Mouse (Mus musculus) c-Kit-positive CD71-positive TER-119-positive erythroid progenitor cells, embryonic 14.5 days (primary cell): ENCODE measurements around the gene Gm20547.
A peak's percentile ranks its signal among the peaks of the same experiment; 100 is the strongest.
"Not testable (repeated sequence)": the region's sequence is repeated elsewhere in the genome, so short reads cannot be mapped to it uniquely, and the experiment has no call there.

Experiments used
- DNase-seq: peaks from one replicate; pipeline ENCODE4 v3.0.0-alpha.2; 2013; ENCODE audit warnings: low spot score

Gm20547 gene

DNA sequence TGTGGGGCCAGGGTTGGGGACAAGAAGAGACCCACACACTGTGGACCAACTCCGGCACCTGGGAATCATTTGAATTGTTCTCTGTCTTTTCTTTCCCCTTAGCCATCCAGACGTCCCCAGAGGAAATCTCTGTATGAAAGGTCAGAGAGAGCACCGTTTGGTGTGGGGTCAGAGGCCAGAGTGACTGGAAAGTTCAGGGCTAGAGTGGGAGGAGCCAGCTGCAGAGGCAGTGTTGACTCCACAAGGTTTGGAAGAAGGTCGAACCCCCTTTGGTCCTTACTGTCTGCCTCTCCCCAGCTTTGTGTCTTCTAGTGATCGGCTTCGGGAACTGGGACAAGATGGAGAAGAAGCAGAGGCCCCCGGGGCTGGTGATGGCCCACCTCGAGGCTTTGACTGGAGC, 28.3 kb downstream of the Gm20547 start:
- no peak for DNase-seq

DNA sequence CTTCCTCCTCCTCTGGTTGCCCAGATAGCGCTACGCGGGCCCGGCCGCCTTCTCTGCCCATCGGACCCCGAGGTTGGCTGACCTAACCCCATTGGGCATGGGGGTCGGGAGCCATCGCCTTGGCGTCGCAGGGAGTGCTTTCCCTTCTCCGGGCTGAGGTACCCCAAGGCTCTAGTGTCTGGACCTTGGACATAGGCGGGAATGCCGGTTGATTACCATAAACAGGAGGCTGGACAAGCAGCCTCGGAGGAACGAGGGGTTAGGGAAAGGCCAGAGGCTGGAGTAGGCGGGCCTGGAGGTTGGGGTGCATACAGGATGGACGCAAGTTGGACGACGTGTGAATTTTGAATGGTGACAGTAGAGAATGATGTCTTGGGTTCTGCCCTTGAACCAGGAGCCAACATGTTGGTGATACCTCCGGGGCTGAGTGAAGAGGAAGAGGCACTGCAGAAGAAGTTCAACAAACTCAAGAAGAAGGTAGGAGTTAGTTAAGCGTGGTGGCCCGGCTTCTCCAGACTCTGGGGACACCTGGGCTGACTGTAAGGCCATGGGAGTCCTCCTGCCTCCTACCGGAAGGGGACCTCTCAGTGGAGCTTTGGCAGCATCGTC, 31.2 kb downstream of the Gm20547 start:
- DNase-seq: no peak

DNA sequence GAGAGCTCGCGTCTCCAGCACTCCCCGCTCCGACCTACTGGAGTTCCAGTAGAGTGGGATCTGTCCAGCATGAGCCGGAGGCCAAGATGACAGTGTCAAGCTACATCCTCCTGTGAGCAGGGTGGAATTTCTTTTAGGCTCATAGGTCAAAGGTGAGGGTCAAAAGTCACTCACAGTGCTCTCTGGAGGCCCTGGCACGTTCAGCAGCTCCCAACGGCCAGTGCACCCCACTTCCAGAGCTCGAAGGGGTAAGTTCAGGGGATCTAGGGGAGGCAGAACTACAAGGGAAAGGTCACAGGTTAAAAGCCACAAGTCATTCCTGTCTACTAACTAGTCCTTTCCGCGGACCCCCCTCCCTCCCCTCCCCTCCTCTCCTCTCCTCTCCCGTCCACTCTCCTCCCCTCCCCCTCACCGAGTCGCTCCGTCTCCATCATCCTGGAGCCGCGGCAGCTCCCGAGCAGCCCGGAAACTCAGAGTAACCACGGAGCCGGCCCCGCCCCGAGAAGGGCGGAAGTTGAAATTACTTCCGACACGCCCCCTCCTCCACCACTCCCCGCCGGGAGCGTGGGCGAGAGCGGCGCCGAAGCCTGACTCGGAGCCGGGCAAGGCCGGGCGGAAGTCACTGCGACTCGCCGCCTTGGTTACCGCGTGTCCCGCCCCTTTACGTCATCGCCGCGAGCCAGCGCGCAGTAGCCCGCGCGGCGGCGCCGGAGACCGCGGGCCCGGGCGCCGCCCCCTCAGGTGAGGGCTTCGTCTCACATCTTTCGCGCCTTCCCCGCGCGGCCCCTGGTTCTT, 31.9 kb downstream of the Gm20547 start, which contains the start of the genes Skiv2l and Nelfe:
TSS of gene Skiv2l (minus strand) at position 489 of the 795 bp plus-strand sequence.
TSS of gene Nelfe (plus strand) at position 670 of the 795 bp plus-strand sequence.
- DNase-seq: peak; percentile 96

DNA sequence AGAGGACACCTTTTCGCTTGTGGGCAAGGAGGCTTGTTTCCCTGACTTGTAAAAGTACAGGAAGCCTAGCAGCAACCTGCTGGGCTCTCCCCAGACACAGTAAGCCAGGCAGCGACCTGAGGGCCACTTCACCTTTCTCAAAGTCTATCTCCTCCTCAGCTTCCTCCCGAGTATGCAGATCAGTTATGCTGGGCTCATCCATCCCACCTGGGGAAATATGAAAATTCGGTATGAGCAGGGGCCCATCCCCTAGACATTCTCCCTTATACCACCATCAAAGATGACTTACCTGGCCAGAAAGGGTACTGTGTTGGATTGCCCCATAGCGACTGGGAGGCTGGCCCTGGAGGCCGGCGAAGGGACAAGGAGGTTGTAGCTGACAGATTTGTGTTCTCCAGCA, 34.2 kb downstream of the Gm20547 start:
- DNase-seq: no peak

DNA sequence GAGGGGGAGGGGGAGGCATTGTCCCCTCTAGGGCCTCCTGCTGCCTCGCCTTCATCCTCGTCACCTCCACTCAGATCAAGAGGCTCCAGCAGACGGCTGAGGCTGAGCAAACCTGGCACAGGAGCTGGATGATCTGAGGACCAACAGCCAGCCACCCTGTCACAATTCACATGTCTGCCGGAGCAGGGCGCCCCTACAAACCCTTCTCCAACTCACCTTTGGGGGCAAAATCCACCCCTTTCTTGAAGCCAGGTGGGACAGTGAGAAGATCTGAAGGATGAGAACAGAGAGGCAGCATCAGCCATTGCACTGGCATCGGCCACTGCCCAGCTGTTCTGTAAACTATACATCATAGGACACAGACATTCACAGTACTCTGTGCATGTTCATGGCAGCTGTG, 34.6 kb downstream of the Gm20547 start:
- DNase-seq: no peak

DNA sequence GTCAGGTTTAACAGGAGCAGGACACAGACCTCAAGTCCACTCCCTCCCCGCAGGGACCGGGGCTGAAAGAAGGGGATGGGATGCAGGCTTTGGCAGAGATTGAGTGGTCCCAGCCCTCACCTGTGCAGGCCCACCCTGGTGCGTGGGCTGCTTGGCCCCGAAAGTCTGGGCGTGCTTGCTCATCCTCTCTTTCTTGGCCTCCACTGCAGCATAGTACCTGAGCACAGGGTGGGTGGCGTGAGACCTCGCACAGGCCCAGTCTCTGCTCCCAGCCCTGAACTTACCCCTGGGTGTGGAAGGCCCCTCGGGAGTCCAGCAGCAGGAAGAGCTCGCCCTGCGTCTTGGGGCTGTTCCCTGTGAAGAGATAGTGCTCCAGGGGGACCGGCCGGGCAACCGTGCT, 37.0 kb downstream of the Gm20547 start:
- no peak for DNase-seq

DNA sequence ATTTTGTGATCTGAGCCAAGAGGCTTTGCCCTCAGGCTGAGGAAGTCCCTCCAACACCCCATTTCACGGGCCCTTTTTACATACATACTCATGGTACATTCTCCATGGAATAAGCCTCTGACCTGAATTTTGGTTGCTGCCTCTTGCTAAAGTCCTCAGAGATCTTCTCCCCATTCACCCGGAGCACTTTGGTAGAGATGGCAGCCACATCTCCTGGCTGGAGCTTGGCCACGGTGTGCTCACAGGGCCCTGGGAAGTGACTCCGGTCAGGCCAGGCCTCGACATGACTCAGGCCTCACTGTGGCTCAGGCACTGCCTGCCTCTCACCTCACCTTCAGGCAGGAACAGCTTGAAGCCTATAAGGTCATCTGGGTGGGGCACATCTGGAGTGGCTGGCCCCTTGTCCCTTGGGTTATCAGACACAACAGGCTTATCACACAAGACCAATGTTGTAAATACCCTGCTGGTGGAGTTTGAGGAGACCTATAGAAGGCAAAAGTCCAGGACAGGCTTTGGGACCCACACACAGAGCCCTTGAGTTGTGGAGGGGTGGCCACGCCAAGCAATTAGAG, 41.0 kb downstream of the Gm20547 start:
- peak; percentile 32 for DNase-seq

DNA sequence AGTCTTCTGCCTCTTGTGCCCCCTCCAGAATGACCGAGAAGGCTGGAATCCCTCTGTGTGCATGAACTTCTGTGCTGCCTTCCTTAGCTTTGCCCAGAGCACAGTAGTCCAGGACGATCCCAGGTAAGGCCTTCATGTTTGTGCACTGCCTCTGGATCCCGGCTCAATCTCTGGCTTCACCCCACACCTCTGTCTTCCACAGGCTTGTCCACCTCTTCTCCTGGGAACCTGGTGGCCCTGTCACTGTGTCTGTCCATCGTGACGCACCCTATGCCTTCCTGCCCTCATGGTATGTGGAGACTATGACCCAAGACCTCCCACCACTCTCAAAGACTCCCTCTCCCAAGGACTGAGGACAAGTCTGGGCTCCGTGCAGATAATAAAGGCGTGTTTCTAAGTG, 43.1 kb downstream of the Gm20547 start:
- DNase-seq: no peak

DNA sequence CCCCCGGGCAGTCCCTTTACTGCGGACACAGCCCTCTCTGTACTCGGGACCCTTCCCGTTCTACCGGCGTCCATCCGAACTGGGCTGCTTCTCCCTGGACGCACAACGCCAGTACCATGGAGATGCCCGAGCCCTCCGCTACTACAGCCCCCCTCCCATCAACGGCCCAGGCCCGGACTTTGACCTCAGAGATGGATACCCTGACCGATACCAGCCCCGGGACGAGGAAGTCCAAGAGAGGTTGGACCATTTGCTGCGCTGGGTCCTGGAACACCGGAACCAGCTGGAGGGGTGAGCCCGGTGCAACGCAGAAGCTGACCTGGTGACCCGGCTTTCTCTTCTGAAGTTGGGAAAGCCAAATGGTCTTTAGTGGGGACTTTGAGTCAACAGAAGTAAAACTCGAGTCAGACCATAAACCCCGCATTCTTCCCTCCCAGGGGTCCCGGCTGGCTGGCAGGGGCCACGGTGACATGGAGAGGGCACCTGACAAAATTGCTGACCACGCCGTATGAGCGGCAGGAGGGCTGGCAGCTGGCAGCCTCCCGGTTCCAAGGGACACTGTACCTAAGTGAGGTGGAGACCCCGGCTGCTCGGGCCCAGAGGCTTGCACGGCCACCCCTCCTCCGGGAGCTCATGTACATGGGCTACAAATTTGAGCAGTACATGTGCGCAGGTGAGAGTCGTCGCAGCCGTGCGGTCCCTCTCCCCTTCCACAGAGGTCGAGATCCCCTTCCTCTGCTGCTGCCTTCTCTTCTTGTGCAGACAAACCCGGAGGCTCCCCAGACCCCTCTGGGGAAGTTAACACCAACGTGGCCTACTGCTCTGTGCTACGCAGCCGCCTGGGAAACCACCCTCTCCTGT, 44.1 kb downstream of the Gm20547 start:
- DNase-seq: no peak

DNA sequence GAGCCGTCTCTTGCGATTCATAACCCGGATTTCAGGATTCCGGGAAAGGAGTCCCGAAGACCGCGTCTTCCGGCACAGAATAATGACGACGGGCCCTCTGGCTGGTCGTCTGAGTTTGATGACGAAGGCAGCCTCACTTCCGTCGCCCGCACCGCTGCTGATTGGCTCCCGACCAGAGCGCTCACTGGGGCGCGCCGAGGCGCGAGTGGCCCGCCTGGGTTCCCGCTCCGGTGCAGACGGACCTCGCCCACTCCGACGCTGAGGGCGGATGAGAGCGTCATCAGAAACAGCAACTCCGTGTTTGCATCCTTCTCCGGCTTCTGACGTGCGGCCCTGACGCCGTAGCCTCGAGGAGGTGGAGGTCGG, 45.0 kb downstream of the Gm20547 start, which contains the start of the genes Stk19 and Dxo:
TSS of gene Stk19 (minus strand) at position 90 of the 366 bp plus-strand sequence.
TSS of gene Dxo (plus strand) at position 164 of the 366 bp plus-strand sequence.
- peak; percentile 95 for DNase-seq

DNA sequence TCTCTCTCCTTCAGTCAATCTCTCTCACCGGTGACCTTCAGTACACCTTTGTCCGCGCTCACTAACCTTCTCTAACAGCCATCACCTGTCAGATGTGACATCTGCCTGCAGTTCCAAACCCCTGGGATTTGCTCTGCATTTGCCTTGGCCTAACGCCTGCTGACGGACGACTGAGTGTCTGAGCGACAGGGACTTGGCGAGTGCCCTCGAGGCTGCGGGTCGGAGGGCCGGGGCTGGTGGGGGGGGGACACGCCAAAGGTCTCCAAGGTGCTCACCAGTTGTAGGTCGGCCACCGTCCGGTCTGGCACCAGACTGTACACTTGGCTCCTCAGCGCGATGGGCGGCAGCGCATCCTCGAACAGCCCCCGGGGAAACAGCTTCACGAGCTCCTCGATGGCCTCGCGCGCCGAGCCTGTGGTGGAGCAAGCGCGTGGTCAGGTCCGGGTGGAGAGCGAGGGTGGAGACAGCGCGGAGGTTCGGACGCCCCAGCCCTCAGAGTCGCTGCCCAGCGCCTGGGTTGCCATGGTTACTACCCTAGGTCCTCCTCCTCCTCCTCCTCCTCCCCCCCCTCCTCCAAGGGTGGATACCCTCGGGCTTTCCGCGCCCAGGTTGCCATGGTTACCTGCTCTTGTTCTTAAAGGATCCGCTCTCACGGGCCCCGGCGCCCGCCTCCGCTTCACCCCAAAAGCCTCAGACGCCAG, 45.5 kb downstream of the Gm20547 start:
- DNase-seq: no peak

DNA sequence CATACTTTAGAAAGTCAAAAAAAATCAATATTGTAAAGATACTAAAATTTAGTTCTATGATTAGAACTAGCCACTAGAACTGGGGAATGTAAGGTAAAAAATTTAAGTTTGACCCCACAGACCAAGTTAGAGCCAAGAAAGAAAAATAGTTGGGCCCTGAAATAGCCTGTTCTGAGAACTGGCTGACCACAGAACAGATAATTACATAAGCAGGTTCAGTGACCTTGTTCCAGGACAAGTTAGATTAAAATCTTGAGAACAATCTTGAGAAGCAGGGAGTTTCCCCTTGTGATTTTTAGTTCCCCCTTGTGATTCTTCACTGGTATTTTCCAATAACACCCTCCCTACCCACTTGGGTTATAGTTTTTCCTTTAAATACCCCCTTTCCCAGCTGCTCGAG, 51.1 kb downstream of the Gm20547 start:
- not testable (repeated sequence) for DNase-seq

DNA sequence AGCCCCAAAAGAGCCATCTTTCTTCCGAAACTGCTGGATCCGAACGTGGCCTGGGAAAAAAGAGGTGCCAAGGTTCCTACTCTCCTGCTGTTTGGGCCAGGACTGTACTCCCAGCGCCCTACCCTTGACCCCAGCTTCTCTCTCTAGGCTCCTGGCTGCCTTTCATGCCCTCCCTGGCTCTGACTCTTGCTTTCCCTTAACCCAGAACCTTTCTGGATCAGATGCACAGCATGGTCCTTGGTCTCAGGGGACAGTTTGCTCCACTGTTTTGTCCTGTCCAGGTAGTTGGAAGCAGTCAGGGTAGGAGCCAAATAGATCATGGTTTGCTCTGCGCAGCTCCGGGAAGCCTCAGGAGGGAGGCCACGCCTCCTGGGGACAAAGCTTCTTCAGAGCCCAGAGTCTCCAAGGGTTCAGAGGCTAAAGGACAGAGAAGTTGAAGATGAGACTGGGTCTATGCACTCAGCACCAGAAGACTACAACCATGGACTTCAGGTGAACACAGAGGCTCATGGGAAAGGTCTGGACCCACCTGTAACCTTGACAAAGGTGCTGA, 66.9 kb downstream of the Gm20547 start:
- DNase-seq: no peak

DNA sequence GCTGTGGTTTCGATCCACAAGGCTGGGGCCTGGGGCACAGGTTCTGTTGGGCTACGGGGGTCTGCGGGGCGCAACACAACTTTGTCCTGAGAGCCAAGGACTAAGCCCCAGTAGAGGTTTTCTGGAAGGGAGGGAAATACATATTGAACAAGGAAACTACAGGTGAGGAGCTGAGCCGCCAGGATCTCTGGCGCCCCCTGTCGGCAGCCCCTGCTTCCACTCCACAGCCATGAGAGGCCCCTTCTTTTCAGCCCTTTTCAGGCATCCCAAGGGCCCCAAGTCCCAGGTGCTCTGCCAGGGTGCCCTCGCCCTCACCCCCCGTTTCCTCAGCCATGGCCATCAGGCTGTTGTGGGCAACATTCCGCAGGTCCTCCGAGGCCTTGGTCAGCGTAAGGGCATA, 68.1 kb downstream of the Gm20547 start:
- peak; percentile 27 for DNase-seq

DNA sequence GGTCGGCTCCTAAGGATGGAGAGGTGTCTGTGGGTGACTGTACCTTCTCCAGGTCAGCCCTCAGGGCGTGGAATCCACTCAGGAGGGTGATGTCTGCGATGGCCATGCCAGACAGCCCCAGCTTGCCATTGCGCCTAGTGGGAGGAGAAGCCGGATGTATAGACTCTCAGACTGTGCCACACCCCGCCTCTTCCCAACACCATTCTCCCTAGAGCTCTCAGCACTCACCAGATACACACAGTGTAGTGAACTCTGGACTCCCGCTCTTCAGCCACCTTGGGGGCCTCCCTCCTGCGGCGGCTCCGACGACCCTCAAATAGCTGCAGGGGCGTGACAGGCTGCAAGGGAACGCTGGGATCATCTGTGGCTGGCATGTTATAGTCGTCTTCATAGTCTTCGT, 70.6 kb downstream of the Gm20547 start:
- no peak for DNase-seq

DNA sequence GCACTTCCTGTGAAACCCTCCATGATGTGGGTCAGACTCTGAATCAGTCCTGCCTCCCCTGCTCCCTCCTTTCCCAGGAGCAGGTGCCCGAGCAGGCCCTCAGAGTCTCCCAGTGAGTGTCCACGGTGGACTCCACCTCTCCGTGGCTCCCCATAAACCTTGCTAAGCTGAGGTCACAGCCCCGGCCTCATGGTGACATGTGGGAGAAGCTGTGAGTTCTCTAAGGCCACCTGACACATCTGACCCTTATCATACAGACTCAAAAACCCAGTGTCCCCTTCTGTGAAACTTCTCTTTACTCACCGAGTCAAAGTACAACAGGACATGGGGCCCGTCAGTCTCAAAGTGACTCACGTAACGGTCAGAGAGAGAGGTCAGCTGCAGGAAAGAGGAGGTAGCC, 71.0 kb downstream of the Gm20547 start:
- DNase-seq: not testable (repeated sequence)

DNA sequence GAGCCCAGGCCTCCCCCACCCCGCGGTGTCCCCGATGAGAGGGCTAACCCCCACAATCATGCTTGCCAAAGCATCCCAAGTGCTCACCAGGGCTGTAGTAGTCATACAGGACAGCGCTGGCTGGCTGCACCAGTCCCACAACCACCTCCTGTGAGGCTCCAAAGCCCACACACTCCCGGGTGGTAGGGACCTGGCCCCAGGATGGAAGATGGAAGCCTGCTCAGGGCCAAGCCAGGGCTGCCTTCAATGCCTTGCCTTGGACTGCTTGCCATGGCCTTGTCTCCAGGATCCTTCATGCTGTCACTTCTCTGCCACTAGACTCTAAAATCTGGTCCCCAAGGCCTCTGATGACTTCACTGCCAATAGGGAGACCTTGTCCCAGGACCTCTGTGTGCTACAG, 71.4 kb downstream of the Gm20547 start:
- not testable (repeated sequence) for DNase-seq

DNA sequence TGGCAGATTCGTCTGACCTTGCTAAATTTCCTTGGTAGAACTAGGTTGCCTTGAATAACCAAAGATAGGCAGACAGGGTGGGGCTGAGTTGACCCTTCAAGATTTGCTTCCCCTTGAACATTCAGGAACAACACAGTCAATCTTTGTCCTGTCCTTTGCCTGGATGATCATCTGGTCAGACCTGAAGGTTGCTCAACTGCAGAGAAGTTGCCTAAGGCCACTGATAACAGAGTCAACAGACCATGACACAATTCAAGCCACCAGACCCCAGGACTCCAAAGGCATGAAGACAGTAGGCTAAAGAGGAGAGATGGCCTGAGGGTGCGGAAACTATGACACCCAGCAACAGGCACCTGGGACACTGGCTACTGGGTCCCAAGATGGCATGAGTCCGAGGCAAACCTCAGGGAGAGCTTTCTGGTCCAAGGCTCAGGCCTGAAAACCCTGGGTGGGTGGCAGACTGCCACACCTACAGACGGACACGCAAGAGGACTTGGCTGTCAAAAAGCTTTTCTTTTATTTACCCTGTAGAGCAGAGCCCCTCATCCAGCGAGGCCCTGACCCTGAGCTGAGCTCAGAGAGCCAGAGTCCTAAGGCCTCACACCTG, 73.1 kb downstream of the Gm20547 start:
- no peak for DNase-seq

DNA sequence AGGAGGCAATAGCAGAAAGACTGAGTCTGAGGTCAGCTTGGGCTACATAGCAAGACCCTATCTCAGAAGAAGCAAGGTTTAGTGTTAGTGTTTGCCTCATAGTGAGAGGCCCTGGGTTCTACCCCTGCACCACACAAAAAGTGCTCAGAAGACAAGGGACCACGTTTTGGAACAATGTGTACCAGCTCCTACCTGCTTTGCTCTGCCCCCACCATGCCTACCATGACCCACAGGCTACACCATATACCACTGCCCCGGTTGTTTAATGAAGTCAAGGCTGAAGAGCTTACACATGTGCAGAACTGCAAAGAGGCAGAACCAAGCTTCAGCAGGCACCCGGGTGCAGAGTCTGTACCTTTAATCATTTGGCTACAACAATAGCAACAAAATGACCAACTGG, 74.7 kb downstream of the Gm20547 start:
- no peak for DNase-seq
